Mouse (Mus musculus) MEL (cell line): ENCODE measurements around the gene Myh9.

Experiments
- CHD1 ChIP-seq: IDR thresholded peaks from 2 replicates; pipeline ENCODE4 v1.6.1; 2012; ENCODE audit warnings: low read depth, mild to moderate bottlenecking, inconsistent platforms, low read length, improper control_type of control experiment
- CTCF ChIP-seq, 3 experiments: IDR thresholded peaks in 2 of 3; conservative IDR thresholded peaks in 1 of 3; 2 replicates each; pipeline ENCODE4 v1.5.1; 2011 to 2012; ENCODE audit warnings: low read length in 3 of 3, low read depth in 2 of 3, mild to moderate bottlenecking in 2 of 3, improper control_type of control experiment in 1 of 3, inconsistent platforms in 1 of 3, mixed read lengths in 1 of 3, moderate library complexity in 1 of 3; ENCODE audit not compliant: control insufficient read depth in 1 of 3, insufficient read depth in 1 of 3, poor library complexity in 1 of 3, severe bottlenecking in 1 of 3
- GATA1 ChIP-seq: IDR thresholded peaks from 2 replicates; pipeline ENCODE4 v1.6.1; 2011; ENCODE audit warnings: low read depth, low read length, improper control_type of control experiment
- KAT2A ChIP-seq: conservative IDR thresholded peaks from 2 replicates; pipeline ENCODE4 v1.6.1; 2012; ENCODE audit warnings: low read depth, low read length, improper control_type of control experiment, inconsistent platforms
- MAFK ChIP-seq: IDR thresholded peaks from 2 replicates; pipeline ENCODE4 v1.6.1; 2011; ENCODE audit warnings: low read depth, mild to moderate bottlenecking, low read length, improper control_type of control experiment, borderline replicate concordance
- NRF1 ChIP-seq: IDR thresholded peaks from 2 replicates; pipeline ENCODE4 v1.6.1; 2014; ENCODE audit warnings: low read depth, mild to moderate bottlenecking, inconsistent platforms, low read length, improper control_type of control experiment, moderate library complexity; ENCODE audit not compliant: poor library complexity, insufficient read depth, severe bottlenecking
- POLR2A ChIP-seq, 2 experiments: IDR thresholded peaks; 2 replicates each; pipeline ENCODE4 v1.6.1; 2011 to 2012; ENCODE audit warnings: low read length in 2 of 2, mild to moderate bottlenecking in 2 of 2, control low read depth in 1 of 2, improper control_type of control experiment in 1 of 2, low read depth in 1 of 2, moderate library complexity in 1 of 2; ENCODE audit not compliant: control insufficient read depth in 1 of 2, insufficient read depth in 1 of 2, poor library complexity in 1 of 2
- POLR2AphosphoS5 ChIP-seq: IDR thresholded peaks from 2 replicates; pipeline ENCODE4 v1.6.1; 2012; ENCODE audit warnings: low read depth, borderline replicate concordance, mild to moderate bottlenecking, inconsistent platforms, low read length, moderate library complexity, mixed read lengths
- SIN3A ChIP-seq: IDR thresholded peaks from 2 replicates; pipeline ENCODE4 v1.6.1; 2012; ENCODE audit warnings: low read length, improper control_type of control experiment, inconsistent platforms
- SMC3 ChIP-seq: IDR thresholded peaks from 2 replicates; pipeline ENCODE4 v1.6.1; 2011; ENCODE audit warnings: low read depth, low read length, improper control_type of control experiment
- TBP ChIP-seq: IDR thresholded peaks from 2 replicates; pipeline ENCODE4 v1.8.0; 2011; ENCODE audit warnings: low read depth, low read length, improper control_type of control experiment
- USF1 ChIP-seq: IDR thresholded peaks from 2 replicates; pipeline ENCODE4 v1.6.1; 2014; ENCODE audit warnings: low read depth, mild to moderate bottlenecking, inconsistent platforms, low read length, improper control_type of control experiment, moderate library complexity
- ZC3H11A ChIP-seq: IDR thresholded peaks from 2 replicates; pipeline ENCODE4 v1.6.1; 2012; ENCODE audit warnings: low read depth, mild to moderate bottlenecking, inconsistent platforms, low read length, improper control_type of control experiment

DNA sequence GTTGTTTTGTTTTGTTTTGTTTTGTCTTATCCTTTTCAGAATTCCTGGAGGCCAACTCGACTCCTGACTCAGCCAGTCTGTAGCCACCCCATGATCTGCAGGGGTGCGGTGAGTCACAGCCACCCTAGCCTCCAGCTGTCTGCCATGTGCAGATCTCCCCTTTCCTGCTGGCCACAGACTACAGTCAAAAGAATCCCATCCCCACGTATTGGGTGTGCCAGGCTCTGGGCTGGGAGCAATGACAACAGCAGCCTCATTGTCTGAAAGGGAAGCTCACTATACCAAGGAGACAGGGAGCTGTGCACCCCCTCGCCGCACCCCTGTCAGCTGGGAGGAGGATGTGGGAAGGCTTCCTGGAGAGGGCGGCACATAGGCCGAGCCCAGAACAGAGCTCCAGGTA is 46.3 kb upstream of the Myh9 start:
- TF ChIP-seq POLR2A (IDR thresholded peaks at IDR 0.05; ENCODE audit: control insufficient read depth in 1 of 2, insufficient read depth in 1 of 2, low read depth in 1 of 2, low read length in 2 of 2, poor library complexity in 1 of 2), result no peak
- TF ChIP-seq CTCF (IDR thresholded peaks at IDR 0.05 in 2 of 3, conservative IDR thresholded peaks at IDR 0.05 in 1 of 3; ENCODE audit: control insufficient read depth in 1 of 3, insufficient read depth in 1 of 3, low read depth in 2 of 3, low read length in 3 of 3, poor library complexity in 1 of 3, severe bottlenecking in 1 of 3), result no peak
- TF ChIP-seq GATA1, result no peak
- no peak for TF ChIP-seq ZC3H11A
- no peak for TF ChIP-seq SIN3A
- no peak for TF ChIP-seq CHD1
- no peak for TF ChIP-seq SMC3
- no peak for TF ChIP-seq MAFK
- TF ChIP-seq POLR2AphosphoS5, result no peak
- TF ChIP-seq NRF1, result no peak
- no peak for TF ChIP-seq KAT2A
- no peak for TF ChIP-seq USF1
- no peak for TF ChIP-seq TBP
